Mouse (Mus musculus) 3134 (cell line): ENCODE data around the gene Cenpf.
"Not testable (repeated sequence)": the region's sequence is repeated elsewhere in the genome, so short reads cannot be mapped to it uniquely, and the experiment has no call there.

Source experiments
- DNase-seq: peaks from one replicate; pipeline ENCODE4 v3.0.0-alpha.2; 2011; ENCODE audit warnings: low spot score; ENCODE audit not compliant: insufficient read length; ENCODE audit errors: extremely low read depth

Gene Cenpf

GRCm38 (mm10) chr1:189695321-189695720 is 7.4 kb upstream of the Cenpf start:
- no peak for DNase-seq

- DNase-seq = no peak
Observed at GRCm38 (mm10) chr1:189694391-189694790, 6.5 kb upstream of the Cenpf start.

GRCm38 (mm10) chr1:189692442-189692841 is 4.6 kb upstream of the Cenpf start:
- not testable (repeated sequence) for DNase-seq

GRCm38 (mm10) chr1:189689050-189689833 is 1.4 kb upstream of the Cenpf start:
- DNase-seq = no peak

GRCm38 (mm10) chr1:189688388-189688750 is 483 bp upstream of the Cenpf start:
- no peak for DNase-seq

GRCm38 (mm10) chr1:189686025-189686424 is 1.9 kb downstream of the Cenpf start:
- no peak for DNase-seq

- DNase-seq = no peak
Observed at GRCm38 (mm10) chr1:189684786-189685415, 3.0 kb downstream of the Cenpf start.

GRCm38 (mm10) chr1:189679555-189679954 is 8.3 kb downstream of the Cenpf start:
- no peak for DNase-seq

- no peak for DNase-seq
Observed at GRCm38 (mm10) chr1:189675953-189676352, 11.9 kb downstream of the Cenpf start.

- no peak for DNase-seq
Observed at GRCm38 (mm10) chr1:189675421-189675820, 12.5 kb downstream of the Cenpf start.

GRCm38 (mm10) chr1:189665966-189666365 is 21.9 kb downstream of the Cenpf start:
- no peak for DNase-seq

- no peak for DNase-seq
Observed at GRCm38 (mm10) chr1:189664873-189665144, 23.1 kb downstream of the Cenpf start.

- no peak for DNase-seq
Observed at GRCm38 (mm10) chr1:189664061-189664872, 23.6 kb downstream of the Cenpf start.

GRCm38 (mm10) chr1:189663437-189663836 is 24.4 kb downstream of the Cenpf start:
- no peak for DNase-seq

- DNase-seq = no peak
Observed at GRCm38 (mm10) chr1:189661856-189662255, 26.0 kb downstream of the Cenpf start.

GRCm38 (mm10) chr1:189657406-189657805 is 30.5 kb downstream of the Cenpf start:
- no peak for DNase-seq

- DNase-seq = no peak
Observed at GRCm38 (mm10) chr1:189653746-189654145, 34.1 kb downstream of the Cenpf start.

- no peak for DNase-seq
Observed at GRCm38 (mm10) chr1:189646597-189646996, 41.3 kb downstream of the Cenpf start.

- DNase-seq = no peak
Observed at GRCm38 (mm10) chr1:189645371-189645770, 42.5 kb downstream of the Cenpf start.

GRCm38 (mm10) chr1:189644700-189645345 is 43.1 kb downstream of the Cenpf start:
- DNase-seq = no peak

- DNase-seq = no peak
Observed at GRCm38 (mm10) chr1:189639581-189639980, 48.3 kb downstream of the Cenpf start.
